Mouse (Mus musculus): Measurements from ENCODE around the gene Grb10.
A peak's percentile ranks its signal among the peaks of the same experiment; 100 is the strongest.

Grb10 gene

DNA sequence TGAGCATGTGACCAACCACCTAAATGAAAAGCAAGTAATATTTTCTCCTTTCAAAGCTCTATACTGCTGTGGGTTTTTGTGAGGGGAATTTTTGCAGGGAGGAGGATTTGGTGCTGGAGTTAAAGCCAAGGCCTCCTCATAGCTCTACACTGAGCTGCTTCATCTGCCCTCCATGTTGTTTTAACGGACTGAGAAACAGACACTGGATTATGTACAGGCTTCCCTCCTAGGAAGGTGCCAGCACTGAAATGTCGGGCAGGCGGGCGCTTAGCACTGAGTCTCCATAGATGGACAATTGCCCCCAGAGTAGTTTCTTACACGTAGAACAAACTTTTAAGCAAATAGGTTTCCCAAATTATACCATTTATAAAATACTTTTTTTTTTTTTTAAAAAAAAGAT is 4.1 kb downstream of the Grb10 start:
- DNase-seq (ENCODE audit: low spot score): no peak

DNA sequence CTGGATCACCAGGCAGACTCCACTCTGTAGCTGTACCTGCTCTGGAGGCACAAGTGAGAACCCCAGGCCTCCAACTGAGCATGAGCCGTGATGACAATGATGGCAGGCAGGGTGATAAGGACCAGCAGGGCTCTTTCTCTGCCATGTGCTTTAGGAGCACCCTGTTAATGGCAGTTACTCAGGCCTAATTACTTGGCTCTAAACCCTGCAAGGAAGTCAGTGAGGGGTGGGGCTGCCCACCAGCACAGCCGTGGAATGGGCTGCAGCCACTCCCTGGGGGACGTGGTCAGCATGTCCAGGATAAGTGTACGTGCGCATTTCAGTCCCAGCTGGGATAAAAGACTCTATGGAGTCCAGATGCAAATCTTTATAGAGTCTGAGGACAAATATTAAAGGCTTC is 5.7 kb downstream of the Grb10 start:
- DNase-seq (ENCODE audit: low spot score): no peak

DNA sequence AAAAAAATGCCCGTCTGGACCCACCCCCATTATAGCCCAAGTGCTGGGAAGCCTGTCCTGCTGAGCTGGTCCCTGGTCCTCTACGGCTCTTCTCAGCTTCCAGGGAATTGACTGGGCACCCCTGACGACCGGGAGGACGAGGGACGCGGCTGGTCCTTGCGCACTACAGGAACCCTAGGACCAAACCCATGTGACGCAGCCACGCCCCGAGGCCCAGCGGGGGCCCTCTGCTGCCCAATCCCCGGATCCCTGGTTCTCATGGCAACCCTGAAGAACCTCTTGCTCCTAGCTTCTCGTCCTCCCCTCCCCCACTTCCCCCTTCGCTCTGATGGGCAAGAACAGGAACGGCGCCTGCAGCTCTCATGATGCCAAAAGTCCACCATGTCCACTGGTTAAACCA is 11.8 kb downstream of the Grb10 start:
- peak; percentile 56 for DNase-seq (ENCODE audit: low spot score)

DNA sequence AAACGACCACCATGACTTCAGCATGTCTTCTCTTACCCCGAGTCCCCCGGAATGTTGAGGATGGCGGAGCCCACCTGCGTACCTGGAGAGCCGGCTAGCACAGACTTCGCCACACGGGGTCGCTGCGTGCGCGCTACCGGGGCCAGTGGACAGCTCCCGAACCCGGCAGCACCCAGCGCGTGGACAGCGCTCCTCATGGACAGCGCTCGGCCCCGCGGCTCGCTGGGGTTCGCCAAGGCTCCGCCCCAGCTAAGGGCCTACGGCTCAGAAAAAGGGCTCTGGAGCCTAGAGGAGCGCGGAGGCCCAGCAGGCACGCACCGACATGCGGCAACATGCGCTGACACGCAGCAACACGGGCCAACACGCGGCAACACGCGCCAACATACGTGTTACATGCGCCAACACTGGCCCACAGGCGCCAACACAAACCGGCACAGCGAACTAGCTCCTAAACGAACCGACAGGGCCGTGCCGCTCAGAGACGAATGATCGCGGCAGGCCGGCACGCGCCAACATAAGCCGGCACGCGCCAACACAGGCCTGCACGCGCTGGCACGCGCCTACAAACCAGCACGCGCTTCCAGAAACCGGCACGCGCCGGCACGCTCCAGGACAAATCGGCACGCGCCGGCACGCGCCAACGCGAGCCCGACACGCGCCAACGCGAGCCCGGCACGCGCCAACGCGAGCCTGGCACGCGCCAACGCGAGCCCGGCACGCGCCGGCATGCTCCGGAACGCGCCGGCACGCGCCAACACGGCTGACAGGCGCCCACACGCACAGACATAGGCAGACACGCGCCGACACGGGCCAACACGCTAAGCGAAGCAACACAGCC is 12.5 kb downstream of the Grb10 start:
- peak; percentile 72 for DNase-seq (ENCODE audit: low spot score)

DNA sequence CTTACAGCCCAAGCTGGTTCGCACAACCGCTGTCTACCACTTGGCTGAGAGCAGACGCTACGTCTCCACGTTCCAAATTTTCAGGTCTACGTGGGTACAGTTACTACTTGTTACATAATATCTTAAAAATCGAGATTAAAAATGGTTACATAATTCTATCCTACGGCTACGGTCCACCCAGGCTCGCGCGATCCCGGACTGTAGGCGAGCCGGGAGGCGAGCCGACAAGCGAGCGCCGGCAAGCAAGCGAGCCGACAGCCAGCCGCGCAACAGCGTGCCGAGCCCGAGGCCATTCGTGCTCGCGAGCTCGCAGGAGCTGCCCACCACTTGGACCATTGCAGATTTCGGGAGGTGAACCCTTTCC is 13.1 kb downstream of the Grb10 start:
- DNase-seq (ENCODE audit: low spot score): no peak

DNA sequence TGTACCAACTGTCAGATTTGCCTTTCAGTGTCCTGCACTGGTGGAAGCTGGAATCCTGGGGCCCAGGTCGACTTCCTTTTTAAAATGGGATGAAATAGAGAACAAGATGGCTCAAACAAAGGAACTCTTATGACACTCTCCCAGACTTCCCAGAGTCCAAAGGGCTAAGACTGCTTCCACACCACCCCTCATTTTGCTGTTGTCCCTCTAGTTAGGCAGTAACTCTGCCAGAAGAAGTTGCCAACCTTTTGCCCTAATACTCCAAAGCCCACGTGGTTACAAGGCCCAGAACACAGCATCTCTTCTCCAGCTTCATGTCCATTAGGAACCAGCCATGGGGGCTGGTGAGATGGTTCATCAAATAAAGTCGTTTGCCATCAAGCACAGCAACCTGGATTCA is 15.4 kb downstream of the Grb10 start:
- DNase-seq (ENCODE audit: low spot score): no peak

DNA sequence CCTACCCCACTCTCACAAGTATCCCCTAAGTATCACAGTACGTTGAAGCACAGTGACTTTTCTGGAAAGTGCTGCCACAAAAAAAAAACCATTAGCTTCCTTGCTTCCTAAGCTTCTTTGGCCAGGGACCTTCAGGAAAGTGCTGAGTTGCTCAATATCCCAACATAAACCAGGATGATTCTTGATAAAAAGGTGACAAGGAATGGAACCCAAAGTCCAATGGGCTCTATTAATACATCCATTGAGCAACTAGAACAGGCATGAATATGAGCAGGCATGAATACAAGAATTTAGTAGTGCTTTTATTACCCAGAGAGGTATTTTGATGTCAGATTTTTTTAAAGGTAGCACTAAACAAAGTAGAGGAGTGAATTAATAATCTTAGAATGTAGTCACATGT is 18.8 kb downstream of the Grb10 start:
- DNase-seq (ENCODE audit: low spot score): no peak

DNA sequence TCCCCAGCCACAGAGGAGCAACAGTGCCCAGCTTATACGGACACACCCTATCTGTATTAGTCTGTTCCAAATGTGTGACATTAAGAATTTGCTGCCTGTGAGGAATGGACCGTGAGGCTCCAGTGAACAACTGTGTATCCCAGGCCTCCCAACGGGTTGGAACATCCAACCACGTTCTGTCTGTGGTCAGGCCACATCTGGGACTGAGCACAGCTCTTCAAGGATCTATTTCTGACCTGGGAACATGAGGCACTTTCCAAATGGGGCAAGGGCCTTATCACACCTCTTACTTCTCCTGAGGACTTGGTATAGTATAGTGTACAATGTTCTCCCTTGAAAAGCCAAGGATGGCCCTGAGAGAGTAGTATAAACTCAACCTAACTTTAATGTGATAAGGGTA is 19.9 kb downstream of the Grb10 start:
- DNase-seq (ENCODE audit: low spot score): no peak

DNA sequence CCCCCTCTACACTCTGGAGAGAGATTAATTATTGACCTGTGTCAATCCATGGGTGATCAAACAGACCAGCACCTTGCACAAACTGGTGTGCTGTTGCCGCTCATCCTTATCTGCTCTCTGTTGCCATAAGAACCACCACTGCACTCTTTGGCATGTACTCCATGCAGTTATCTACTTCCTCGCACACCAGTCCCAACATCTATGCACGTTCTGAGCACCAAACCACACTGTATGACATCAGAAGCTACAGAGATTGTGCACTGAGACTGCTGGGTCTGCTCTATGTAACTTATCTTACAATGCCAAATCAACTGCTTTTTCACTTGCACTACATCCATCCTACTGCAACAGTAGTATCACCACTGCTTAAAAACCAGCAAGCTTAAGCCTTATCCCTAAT is 28.4 kb downstream of the Grb10 start:
- no peak for DNase-seq (ENCODE audit: low spot score)

DNA sequence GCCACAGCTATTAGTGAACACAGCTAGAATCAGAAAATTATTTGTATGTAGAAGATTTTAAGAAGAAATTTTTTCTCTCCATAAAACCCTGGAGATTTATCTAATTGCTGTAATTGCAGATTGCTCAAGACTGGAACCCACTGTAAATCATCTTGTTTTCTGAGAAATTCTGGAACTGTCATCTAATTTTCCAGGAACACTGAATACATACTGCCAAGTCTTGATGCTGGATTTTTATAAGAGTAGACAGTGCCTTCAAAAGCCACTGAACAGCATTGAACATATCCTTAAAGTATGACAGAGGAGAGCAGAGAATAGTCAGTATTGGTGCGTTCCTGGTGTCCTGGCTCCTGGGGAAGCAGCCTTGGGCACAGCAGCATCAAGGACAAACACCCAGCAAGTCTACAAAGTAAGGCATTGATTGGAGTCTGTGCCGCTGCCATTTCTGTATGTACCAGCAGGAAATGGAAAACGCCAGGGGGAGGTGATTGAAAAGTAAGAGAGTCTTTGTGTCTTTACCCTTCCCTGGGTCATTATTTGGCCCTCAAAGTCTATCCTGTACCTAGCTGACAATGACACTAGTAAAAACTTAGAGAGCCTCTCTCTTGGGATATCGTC is 38.1 kb downstream of the Grb10 start:
- no peak for DNase-seq (ENCODE audit: low spot score)

DNA sequence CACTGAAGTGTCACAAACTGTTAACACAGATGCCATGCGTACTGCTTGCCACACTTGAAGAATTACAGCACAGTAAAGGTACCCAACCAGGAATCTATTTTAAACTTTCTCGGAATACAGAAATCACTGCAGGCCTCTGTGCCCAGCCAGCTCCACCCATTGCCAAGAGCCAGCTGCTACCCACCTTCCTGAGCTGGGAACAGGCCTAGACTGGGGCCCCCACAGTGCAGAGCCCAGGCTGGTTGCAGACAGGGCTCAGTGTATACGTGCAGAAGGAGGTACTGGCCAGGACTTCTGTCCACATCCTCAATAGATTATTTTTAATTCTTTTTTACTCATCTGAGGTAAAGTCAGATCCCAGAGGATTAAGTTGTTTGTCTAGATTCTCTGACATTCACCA is 39.6 kb downstream of the Grb10 start:
- DNase-seq (ENCODE audit: low spot score): no peak

DNA sequence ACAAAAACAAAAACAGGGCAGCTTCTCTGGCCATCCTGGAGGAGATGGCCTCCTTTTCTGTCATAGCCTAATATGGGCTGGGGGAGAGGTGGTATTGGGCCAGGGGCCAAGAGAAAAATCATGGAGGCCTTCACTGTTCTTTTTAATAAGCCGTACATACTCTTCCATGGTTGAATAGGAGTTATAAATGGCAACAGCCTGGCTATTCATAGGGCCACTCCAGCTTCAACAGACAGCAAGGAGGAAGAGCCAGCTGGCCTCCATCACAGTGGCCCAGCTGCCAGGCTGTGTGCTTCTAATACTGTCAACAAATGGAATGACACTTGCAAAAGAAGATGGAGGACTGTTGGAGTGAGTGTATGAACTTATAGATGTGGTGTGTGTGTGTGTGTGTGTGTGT is 41.4 kb downstream of the Grb10 start:
- peak; percentile 12 for DNase-seq (ENCODE audit: low spot score)

DNA sequence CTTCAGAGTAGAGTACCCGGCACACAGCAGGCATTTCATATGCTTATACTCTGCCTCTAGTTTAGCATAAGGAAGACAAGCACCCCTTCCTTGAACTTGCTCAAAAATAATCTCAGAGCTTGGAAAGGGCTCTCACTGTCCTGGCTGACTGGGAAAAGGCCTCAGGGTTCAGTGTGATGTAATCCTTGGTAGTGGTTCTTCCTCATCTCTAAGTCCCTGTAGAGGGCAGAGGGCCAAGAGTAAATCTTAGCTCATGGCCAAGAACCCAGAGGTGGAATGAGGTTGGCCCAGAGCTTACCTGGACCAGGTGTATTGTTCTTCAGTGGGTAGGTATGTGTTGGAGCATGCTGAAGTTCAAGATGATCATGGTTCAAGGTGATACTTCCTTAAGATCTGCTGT is 43.1 kb downstream of the Grb10 start:
- DNase-seq (ENCODE audit: low spot score): no peak

DNA sequence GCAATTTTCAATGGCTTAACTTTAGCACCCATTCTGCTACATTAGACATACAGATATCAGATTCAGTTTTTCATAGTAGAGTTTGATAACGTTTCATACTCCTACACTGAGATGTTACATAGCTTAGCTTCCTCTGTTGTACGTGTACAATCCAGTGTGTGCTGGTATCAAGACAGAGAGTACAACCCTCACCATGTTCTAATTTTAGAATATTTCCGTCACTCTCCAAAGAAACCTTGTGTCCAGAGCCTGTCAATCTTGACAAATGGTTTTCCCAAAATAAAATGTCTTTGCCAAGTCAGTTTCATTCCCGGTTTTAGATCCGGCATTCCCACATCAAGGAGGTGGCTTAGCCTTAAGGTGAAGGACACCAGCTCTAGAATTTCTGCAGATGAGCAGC is 44.7 kb downstream of the Grb10 start:
- DNase-seq (ENCODE audit: low spot score): no peak

DNA sequence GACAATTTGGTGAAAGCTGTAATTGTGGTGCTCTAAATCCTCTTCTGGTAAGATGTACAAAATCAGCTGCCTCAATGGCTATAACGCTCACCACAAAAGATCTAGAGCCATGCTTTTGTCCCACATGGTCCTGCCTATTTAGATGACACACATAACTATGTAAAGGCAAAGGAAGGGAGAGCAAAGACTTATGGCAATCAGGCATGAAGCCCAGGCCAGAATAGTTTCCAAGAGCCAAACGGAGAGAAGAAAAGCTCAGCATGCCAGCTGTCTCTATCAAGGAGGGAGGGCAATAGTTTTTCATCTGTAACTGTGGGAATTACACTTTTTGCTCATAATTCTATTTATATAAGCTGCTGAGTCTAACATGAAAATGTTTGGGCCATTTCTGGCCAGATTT is 45.3 kb downstream of the Grb10 start:
- DNase-seq (ENCODE audit: low spot score): no peak

DNA sequence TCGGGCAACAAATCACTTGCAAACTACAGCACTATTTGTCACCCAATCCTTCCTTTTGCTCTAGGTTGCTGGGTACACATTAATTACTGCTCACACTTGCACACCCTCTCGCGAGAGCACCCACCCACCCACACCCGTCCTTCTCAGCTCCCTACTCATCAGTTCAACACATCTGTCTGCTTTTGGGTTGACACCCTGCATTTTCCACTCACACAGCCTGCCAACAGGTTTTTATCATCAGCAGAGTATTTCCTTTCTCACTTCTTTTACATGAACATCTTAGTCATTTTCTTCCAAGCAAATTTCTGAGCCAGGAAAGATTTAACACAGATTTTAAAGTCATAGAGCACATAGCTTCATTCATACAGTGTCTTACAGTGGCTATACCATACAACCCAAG is 48.6 kb downstream of the Grb10 start:
- no peak for DNase-seq (ENCODE audit: low spot score)

DNA sequence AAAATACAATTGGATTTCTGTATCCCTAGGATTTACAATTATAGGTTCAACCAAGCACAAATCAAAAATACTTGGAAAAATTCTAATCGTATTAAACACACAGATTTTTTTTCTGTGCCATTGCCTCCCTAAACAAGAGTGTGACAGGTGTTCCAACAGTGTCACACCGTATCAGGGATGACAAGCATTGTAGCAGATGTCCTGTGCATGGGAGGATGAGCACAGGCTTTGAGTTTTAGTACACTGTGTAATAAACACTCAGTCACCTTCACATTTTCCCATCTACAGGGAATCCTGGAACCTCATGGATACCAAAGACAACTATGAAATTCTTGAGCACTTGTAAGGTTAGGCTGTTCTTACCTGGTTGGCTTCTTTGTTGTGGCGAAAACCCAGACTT is 51.2 kb downstream of the Grb10 start:
- DNase-seq (ENCODE audit: low spot score): no peak

DNA sequence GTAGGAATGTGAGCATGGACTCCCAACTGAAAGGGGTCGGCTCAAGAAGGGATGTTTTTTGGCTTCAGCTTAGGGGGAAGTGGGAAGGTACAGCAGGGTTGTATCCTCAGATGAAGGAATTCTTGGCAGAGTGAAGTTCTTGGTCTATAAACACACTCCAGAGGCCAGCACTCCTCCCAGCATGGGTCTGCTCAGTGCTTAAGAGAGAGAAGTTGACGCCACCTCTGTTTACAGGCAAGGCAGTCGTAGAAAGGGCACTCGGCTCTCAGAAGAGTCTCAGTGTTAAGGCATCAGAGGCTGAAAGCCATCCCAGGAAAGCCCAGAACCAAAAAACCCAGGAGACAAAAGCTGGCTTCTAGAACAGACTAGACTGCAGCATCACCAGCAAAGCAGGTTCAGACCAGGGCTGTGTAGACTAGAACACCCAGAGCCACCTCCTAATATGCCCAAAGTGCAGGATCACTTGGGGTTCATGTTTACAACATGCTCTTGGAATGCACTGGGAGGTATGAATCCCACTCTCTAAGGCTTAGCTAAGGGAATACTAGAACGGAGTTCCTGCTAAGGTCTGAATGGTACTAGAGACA is 59.8 kb downstream of the Grb10 start:
- no peak for DNase-seq (ENCODE audit: low spot score)

DNA sequence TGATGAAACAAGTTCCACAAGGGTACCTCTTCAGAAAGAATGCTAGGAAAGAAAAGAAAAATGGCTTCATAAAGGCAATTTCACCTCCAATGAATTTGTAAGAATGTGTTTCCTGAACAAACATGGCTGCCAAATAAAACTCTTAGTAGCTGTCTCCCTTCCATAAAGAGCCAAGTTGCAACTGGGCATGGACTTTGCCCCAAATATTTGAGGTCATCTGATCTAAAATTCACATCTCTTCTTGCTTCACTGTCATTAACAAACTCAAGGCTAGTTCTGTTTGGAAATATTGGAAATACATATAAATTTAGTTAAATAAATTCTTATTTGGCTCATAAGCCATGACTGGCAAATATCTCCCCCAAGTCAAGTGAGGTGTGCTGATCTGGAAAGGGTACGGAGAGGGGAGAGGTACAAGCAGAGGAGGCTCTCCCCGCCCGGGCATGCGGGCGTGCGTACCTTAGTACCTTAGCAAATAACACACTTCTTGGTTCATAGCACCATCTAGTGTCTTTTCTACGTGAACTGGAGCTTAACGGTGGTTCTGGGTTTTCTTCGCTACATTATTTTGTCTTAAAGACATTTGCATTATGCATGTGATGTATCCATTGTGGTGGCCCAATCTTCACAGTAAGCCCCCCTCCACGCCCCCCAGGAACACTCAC is 63.8 kb downstream of the Grb10 start:
- peak; percentile 10 for DNase-seq (ENCODE audit: low spot score)

DNA sequence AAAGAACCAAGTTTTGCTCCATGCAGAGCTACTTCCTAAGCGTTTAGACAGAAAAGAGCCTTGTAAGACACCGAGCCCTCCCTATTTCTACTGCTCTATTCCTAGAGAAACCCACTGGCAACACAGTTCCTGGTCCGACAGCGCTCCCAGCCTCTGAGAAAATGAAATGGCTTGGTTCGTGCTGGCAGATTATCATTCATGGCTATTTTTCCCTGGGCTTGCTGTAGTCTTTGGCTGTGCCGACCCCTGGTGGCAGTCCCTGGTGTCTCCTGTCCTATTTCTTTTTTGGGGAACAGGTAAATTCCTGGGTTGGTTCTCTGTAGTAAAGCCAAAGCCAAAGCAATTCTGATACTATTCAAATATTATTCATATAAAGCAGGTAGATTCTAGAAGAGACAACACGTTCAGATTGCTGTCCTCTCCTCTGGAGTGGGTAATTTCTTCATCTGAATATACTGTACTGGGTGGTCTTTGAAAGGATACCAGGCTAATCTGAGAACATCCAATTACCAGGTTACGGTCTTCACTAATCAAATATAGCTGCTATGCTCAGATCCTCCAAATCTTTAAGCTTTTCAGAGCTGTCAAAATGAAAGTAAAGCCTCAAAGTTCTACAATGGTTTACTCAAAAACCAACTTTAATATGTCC is 65.0 kb downstream of the Grb10 start:
- DNase-seq (ENCODE audit: low spot score): peak; percentile 75

DNA sequence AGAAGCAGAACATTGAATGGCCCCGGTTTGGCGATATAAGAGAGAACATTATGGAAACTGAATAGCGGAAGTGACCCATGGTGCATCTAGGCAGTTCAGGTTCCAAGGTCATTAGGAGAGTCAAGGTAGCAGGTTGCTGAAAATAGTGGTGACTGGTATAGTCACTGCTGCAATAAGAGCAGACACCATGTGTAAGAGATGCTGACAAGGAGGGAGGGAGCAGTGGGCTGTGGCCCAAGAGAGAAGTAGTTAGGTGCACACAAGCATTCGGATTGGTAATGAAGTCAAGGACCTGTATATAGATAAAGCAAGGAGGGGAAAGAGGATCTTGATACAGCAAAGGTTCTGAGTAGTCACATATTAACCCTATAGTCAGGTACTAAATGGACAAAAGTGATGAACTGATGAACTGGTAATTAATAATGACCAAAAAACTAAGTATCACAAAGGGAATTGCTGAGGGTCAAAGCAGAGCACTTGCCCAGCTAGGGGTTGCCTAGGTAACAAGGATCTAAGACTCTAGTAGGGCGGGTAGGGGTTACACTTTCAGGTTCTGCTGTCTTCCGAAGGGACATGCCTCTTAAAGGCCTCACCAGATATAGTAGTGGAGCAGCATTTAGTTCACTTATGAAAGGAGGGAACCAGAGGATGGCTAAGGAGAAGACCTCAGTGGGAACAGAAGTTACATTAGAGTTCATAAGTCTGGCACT is 65.9 kb downstream of the Grb10 start:
- DNase-seq (ENCODE audit: low spot score): no peak

DNA sequence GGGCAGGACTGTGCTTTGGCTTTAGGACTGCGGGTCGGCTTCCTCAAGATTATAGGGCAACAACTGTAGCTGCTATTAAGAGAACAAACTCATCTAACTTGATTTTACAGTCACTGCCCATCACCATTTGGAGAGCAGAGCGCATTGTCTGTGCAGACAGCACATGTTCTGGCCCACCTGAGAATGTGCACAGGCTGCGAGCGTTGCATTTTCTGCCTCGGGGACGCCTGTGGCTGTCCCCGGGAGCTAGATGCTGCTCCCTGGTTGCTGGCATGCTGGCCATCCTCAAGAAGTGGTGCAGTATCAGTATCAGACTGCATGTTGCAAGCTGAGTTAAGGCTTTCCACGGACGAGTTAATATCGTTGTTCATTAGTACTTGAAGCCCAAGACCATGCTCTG is 68.2 kb downstream of the Grb10 start:
- no peak for DNase-seq (ENCODE audit: low spot score)

Measured in layer of hippocampus, adult 11-12 months (tissue).